Mouse (Mus musculus): ENCODE data around the gene Mroh8.

GRCm38 (mm10) chr2:157204366-157205218, 74.8 kb downstream of the Mroh8 start, which contains the start of gene Rbl1:
- TF ChIP-seq CTCF (IDR thresholded peaks at IDR 0.05; ENCODE audit: low read depth) (no peak), EP300 (IDR thresholded peaks at IDR 0.05; ENCODE audit: low read depth) (no peak)
